Mouse (Mus musculus): ENCODE data around the gene Snap29. TPM values are rescaled to one million over a fixed set of nuclear protein-coding genes. Genes with fewer than 3 reads are reported as not detected.
A peak's percentile ranks its signal among the peaks of the same experiment; 100 is the strongest.

Gene Snap29
- total and polyA plus RNA-seq, 2 experiments from 2014 or later, result 15.6 to 28.1 TPM

DNA sequence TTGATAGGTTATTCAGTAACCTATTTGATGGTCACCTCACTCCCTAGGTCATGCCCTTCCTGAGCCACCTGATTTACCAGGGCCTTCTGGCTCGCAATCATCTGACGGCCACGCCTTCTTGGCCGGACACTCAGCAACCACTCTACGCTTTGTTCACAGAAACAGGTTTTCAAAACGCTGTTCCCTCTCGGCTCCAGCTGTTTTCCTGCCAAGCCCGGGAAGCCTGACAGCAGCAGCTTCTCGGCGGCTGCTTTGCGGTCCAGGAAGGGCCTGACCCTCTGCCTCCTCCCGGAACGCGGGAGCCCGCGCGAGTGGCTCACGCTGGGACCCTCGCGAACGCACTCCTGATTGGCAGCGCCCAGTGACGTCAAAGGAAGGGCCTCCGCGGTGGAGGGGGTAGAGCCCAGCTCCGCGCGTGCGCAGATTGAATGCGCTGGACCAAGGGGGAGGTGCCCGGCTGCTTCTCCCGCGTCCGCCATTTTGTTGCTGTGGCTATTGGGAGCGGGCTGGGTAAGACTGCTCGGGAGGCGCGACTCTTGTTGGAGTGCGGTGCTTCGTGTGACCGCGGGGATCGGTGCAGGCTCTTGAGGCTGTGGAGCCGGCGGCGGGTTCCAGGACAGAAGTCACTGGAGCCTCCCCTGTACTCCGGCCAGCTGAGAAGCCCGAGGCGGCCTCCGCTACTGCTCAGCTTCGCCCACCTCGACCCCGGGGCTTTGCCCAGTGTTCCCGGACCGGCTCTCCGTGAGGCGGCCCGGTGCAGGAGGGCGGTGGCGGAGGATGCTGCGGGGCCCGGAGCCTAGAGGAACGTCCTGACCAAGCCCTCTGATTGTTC lies 46.0 kb downstream of the Snap29 start, which contains the start of gene Crkl:
Gene Crkl, plus strand, starts transcription at position 447 of the 832 bp plus-strand sequence.
- H3K9me3 ChIP-seq (ENCODE audit: low read length), result no peaks in the 10 kb centered on the region
- ATAC-seq (peak; percentile 98), DNase-seq (ENCODE audit: low spot score) (peak; percentile 100)
- peak within 1 kb of the TSS; percentile 98 for H3K27ac ChIP-seq
- no peak for TF ChIP-seq CTCF (IDR thresholded peaks at IDR 0.05; ENCODE audit: low read depth)
- peaks cover 5% of the 10 kb centered on the region; the same call in 1 of the 2 replicates for H3K36me3 ChIP-seq (ENCODE audit: insufficient read depth, low read length)
- H3K4me3 ChIP-seq (ENCODE audit: low read length), result peak within 1 kb of the TSS; percentile 98
- H3K27me3 ChIP-seq (ENCODE audit: insufficient read depth, low read length), result no peaks in the 10 kb centered on the region
- under 1% methylated on average over 63 of the region's 63 CpGs for WGBS
- peaks cover 10% of the 10 kb centered on the region for H3K4me1 ChIP-seq (ENCODE audit: insufficient read depth, low read length)
- peak within 1 kb of the TSS; percentile 84 for H3K4me2 ChIP-seq (ENCODE audit: low read depth, low read length)
- H3K9ac ChIP-seq (replicated peaks; ENCODE audit: low read length), result peak within 1 kb of the TSS; percentile 97

GRCm38 (mm10) chr16:17452373-17452715 lies 46.6 kb downstream of the Snap29 start:
- H3K4me3 ChIP-seq (ENCODE audit: low read length), result peak overlapping the region; percentile 98
- peak overlapping the region; percentile 97 for H3K9ac ChIP-seq (replicated peaks; ENCODE audit: low read length)

GRCm38 (mm10) chr16:17456901-17457300 lies 51.1 kb downstream of the Snap29 start:
- Histone ChIP-seq H3K9ac (replicated peaks; ENCODE audit: low read length) (no peak overlapping the region), H3K27ac (no peak overlapping the region), H3K27me3 (ENCODE audit: insufficient read depth, low read length) (no peaks in the 10 kb centered on the region), H3K4me3 (ENCODE audit: low read length) (no peak overlapping the region), H3K36me3 (ENCODE audit: insufficient read depth, low read length) (peaks cover 8% of the 10 kb centered on the region; the same call in 1 of the 2 replicates), H3K4me1 (ENCODE audit: insufficient read depth, low read length) (peaks cover 10% of the 10 kb centered on the region), H3K9me3 (ENCODE audit: low read length) (no peaks in the 10 kb centered on the region), H3K4me2 (ENCODE audit: low read depth, low read length) (no peak overlapping the region)
- WGBS, result 100% methylated on average over 1 of the region's 1 CpGs
- ATAC-seq, result no peak
- DNase-seq (ENCODE audit: low spot score), result no peak
- no peak for TF ChIP-seq CTCF (IDR thresholded peaks at IDR 0.05; ENCODE audit: low read depth)

More at GRCm38 (mm10) chr16:17452373-17452715, 46.6 kb downstream of the Snap29 start:
- DNase-seq (ENCODE audit: low spot score) (peak; percentile 52), ATAC-seq (peak; percentile 34; the same call in 1 of the 2 replicates)
- TF ChIP-seq CTCF (IDR thresholded peaks at IDR 0.05; ENCODE audit: low read depth), result 0 out of 2 replicates have a peak, but pooled peaks have one; percentile 15
- no peaks in the 10 kb centered on the region for H3K9me3 ChIP-seq (ENCODE audit: low read length)
- peak overlapping the region; percentile 98 for H3K27ac ChIP-seq
- WGBS, result under 1% methylated on average over 24 of the region's 24 CpGs
- H3K27me3 ChIP-seq (ENCODE audit: insufficient read depth, low read length), result no peaks in the 10 kb centered on the region
- H3K4me1 ChIP-seq (ENCODE audit: insufficient read depth, low read length), result peaks cover 10% of the 10 kb centered on the region
- H3K36me3 ChIP-seq (ENCODE audit: insufficient read depth, low read length), result peaks cover 8% of the 10 kb centered on the region; the same call in 1 of the 2 replicates
- peak overlapping the region; percentile 84 for H3K4me2 ChIP-seq (ENCODE audit: low read depth, low read length)

DNA sequence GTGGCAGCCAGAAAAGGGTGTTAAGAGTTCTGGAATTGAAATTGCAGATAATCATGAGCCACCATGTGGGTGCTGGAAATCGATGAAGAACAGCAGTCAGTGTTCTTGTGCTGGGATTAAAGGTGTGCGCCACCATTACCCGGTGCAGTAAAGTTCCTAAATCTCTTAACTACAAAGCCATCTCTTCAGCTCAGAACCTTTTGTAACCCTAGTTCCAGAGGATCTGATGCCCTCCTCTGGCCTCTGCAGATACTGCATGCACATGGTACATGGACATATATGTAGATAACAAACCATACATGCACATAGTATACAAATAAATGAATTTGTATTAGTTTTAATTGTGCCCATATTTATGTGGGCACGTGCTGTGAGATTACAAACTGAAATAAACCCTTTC lies 54.5 kb downstream of the Snap29 start:
- H3K36me3 ChIP-seq (ENCODE audit: insufficient read depth, low read length), result peaks cover 8% of the 10 kb centered on the region; the same call in 1 of the 2 replicates
- no peak overlapping the region for H3K4me3 ChIP-seq (ENCODE audit: low read length)
- H3K9me3 ChIP-seq (ENCODE audit: low read length), result no peaks in the 10 kb centered on the region
- DNase-seq (ENCODE audit: low spot score) (peak; percentile 35), ATAC-seq (no peak)
- H3K27ac ChIP-seq, result no peak overlapping the region
- WGBS, result 96% methylated on average over 4 of the region's 4 CpGs
- no peaks in the 10 kb centered on the region for H3K27me3 ChIP-seq (ENCODE audit: insufficient read depth, low read length)
- no peak overlapping the region for H3K4me2 ChIP-seq (ENCODE audit: low read depth, low read length)
- H3K9ac ChIP-seq (replicated peaks; ENCODE audit: low read length), result no peak overlapping the region
- TF ChIP-seq CTCF (IDR thresholded peaks at IDR 0.05; ENCODE audit: low read depth), result peak; percentile 53
- peaks cover 5% of the 10 kb centered on the region for H3K4me1 ChIP-seq (ENCODE audit: insufficient read depth, low read length)

DNA sequence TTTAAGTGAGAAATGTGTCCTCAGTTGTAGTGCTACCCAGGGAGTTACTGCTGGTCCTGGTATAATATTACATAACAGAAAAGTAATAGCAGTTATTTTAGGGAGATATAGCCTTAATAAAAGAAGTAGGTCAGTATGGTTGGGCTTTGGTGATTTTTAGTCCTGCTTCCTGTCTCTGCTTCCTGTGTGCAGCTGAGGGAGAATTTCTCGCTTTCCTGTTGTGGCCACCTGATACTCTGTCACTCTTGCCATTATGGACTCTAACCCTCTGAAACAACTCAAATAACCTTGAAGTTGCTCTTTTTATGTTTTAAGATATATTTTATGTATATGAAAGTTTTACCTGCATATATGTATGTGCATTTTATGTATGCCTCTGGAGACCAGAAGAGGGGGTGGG lies 55.8 kb downstream of the Snap29 start:
- DNase-seq (ENCODE audit: low spot score) (no peak), ATAC-seq (no peak)
- Histone ChIP-seq H3K4me1 (ENCODE audit: insufficient read depth, low read length) (no peaks in the 10 kb centered on the region), H3K4me3 (ENCODE audit: low read length) (no peak overlapping the region), H3K27ac (no peak overlapping the region), H3K4me2 (ENCODE audit: low read depth, low read length) (no peak overlapping the region), H3K9me3 (ENCODE audit: low read length) (no peaks in the 10 kb centered on the region), H3K9ac (replicated peaks; ENCODE audit: low read length) (no peak overlapping the region), H3K36me3 (ENCODE audit: insufficient read depth, low read length) (peaks cover 5% of the 10 kb centered on the region; the same call in 1 of the 2 replicates), H3K27me3 (ENCODE audit: insufficient read depth, low read length) (no peaks in the 10 kb centered on the region)
- TF ChIP-seq CTCF (IDR thresholded peaks at IDR 0.05; ENCODE audit: low read depth), result no peak
- WGBS, result 75% methylated on average over 1 of the region's 1 CpGs

DNA sequence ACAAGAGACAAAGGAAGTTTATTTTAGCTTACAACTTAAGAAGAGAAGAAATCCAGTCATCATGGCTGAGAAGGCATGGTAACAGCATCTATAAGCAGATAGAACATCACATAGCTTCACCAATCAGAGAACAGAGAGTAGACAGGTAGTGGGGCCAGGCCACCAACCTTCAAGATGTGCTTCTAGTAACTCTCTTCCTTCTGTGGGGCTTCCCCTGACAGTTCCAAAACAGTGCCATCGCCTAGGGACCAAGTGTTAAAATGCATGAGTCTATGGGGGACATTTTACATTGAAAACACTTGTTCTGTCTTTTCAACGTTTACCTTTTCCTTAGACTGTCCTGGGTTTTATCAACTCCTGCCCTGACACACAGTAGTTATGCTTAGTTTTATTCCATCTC lies 57.4 kb downstream of the Snap29 start:
- Histone ChIP-seq H3K4me2 (ENCODE audit: low read depth, low read length) (no peak overlapping the region), H3K27me3 (ENCODE audit: insufficient read depth, low read length) (no peaks in the 10 kb centered on the region), H3K36me3 (ENCODE audit: insufficient read depth, low read length) (no peaks in the 10 kb centered on the region), H3K4me1 (ENCODE audit: insufficient read depth, low read length) (no peaks in the 10 kb centered on the region), H3K4me3 (ENCODE audit: low read length) (no peak overlapping the region), H3K9me3 (ENCODE audit: low read length) (no peaks in the 10 kb centered on the region), H3K9ac (replicated peaks; ENCODE audit: low read length) (no peak overlapping the region), H3K27ac (no peak overlapping the region)
- 88% methylated on average over 2 of the region's 2 CpGs for WGBS
- no peak for TF ChIP-seq CTCF (IDR thresholded peaks at IDR 0.05; ENCODE audit: low read depth)
- ATAC-seq (no peak), DNase-seq (ENCODE audit: low spot score) (no peak)
